Mouse (Mus musculus) embryonic facial prominence, embryonic 12.5 days (tissue): ENCODE data around the gene Il22ra2. TPM values are rescaled to one million over a fixed set of nuclear protein-coding genes. Genes with fewer than 3 reads are reported as not detected.

ENCODE experiments used
- ATAC-seq: fragments of 200-750 bp; cut with Nextera tagmentation; 2 replicates; pipeline ENCODE4 v1.8.0; 2017; ENCODE audit not compliant: insufficient number of reproducible peaks, insufficient read depth, low FRiP score, low TSS enrichment
- H3K27ac ChIP-seq: fragments of 300-500 bp; sonication (generic); 2 replicates; pipeline ENCODE4 v1.5.1; 2016; ENCODE audit warnings: mild to moderate bottlenecking
- H3K27me3 ChIP-seq: fragments of 300-500 bp; sonication (generic); 2 replicates; pipeline ENCODE4 v1.6.1; 2016; ENCODE audit warnings: mild to moderate bottlenecking, moderate library complexity
- H3K36me3 ChIP-seq: fragments of 300-500 bp; sonication (generic); 2 replicates; pipeline ENCODE4 v1.6.1; 2016; ENCODE audit warnings: mild to moderate bottlenecking
- H3K4me1 ChIP-seq: fragments of 300-500 bp; sonication (generic); 2 replicates; pipeline ENCODE4 v1.6.1; 2016
- H3K4me2 ChIP-seq: fragments of 300-500 bp; sonication (generic); replicated peaks from 2 replicates; pipeline ENCODE4 v1.6.1; 2016; ENCODE audit warnings: mild to moderate bottlenecking, moderate library complexity
- H3K4me3 ChIP-seq: fragments of 300-500 bp; sonication (generic); 2 replicates; pipeline ENCODE4 v1.5.1; 2016; ENCODE audit warnings: mild to moderate bottlenecking
- H3K9ac ChIP-seq: fragments of 300-500 bp; sonication (generic); 2 replicates; pipeline ENCODE4 v1.6.1; 2016; ENCODE audit warnings: mild to moderate bottlenecking, moderate library complexity
- H3K9me3 ChIP-seq: fragments of 300-500 bp; sonication (generic); 2 replicates; pipeline ENCODE4 v1.6.1; 2016; ENCODE audit warnings: mild to moderate bottlenecking, moderate library complexity
- WGBS: fragments of 180-500 bp; shearing (Covaris S2); methylation state at CpG from one replicate; pipeline ENCODE4 v1.1.7; 2016; 5-methylcytosine and 5-hydroxymethylcytosine counted together
- polyA plus RNA-seq: library from polyadenylated mRNA; unstranded; fragments of >200 nt; fragmentation: Nextera tagmentation; extraction: Ambion mirVana; gene quantifications from 2 replicates; pipeline ENCODE4 v1.2.1, GENCODE M21; 2016

Gene Il22ra2
- polyA plus RNA-seq, 1 experiment from 2014 or later = not detected

DNA sequence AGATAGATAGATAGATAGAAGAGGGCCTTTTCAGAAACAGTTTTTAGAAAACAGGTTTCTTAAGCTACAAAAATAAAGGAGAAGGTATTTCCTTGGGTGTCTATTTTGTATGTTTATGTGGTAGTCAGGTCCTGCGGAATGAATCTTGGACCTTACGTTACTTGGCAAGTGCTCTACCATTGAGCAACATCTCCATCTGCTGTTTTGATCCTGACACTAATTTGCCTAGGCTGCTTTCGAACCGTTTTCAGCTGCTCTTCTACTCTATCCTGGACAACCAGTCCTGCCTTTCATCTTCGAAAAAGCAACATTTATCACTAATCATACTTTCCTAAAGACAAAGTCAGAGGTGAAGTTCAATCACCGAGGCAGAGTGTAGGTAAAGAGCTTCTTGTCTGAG is 18.6 kb upstream of the Il22ra2 start:
- Histone ChIP-seq H3K4me2 (no peak overlapping the region), H3K27me3 (no peaks in the 10 kb centered on the region), H3K4me1 (no peaks in the 10 kb centered on the region), H3K36me3 (peaks cover 67% of the 10 kb centered on the region), H3K27ac (no peak overlapping the region), H3K4me3 (no peak overlapping the region), H3K9ac (no peak overlapping the region), H3K9me3 (0 out of 2 replicates have a peak, but pooled peaks cover 6% of the 10 kb centered on the region)
- no peak for ATAC-seq
- WGBS = 89% methylated on average over 6 of the region's 6 CpGs

- H3K36me3 ChIP-seq = peaks cover 39% of the 10 kb centered on the region
- H3K4me1 ChIP-seq = peaks cover 9% of the 10 kb centered on the region; the same call in 1 of the 2 replicates
- 31% methylated on average over 14 of the region's 14 CpGs for WGBS
- no peak overlapping the region for H3K4me3 ChIP-seq
- no peaks in the 10 kb centered on the region for H3K9me3 ChIP-seq
- H3K4me2 ChIP-seq = no peak overlapping the region
- H3K27me3 ChIP-seq = no peaks in the 10 kb centered on the region
- no peak for ATAC-seq
- no peak overlapping the region for H3K27ac ChIP-seq
- no peak overlapping the region for H3K9ac ChIP-seq
Observed at GRCm38 (mm10) chr10:19609125-19609524, 12.7 kb upstream of the Il22ra2 start.

DNA sequence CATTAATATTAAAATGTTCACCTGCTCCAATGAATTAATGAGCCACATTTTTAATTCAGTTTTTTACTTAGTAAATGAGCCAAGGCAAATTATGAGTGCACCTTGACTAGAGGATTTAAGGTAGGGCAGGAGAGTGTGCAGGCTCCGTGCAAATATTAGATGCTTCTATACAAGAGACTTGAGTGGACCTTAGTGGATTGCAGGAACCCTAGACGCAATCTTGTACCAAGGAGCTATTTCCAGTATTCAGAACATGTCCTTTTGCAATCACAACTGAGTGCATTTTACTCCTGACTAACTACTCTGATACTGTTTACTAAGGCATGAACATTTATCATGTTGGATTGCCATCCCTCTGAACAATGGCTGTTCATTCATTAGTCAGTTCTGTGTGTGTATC is 10.2 kb upstream of the Il22ra2 start:
- Histone ChIP-seq H3K4me3 (no peak overlapping the region), H3K4me1 (peaks cover 9% of the 10 kb centered on the region; the same call in 1 of the 2 replicates), H3K27ac (no peak overlapping the region), H3K36me3 (peaks cover 21% of the 10 kb centered on the region; the same call in 1 of the 2 replicates), H3K9me3 (no peaks in the 10 kb centered on the region), H3K27me3 (no peaks in the 10 kb centered on the region), H3K4me2 (no peak overlapping the region), H3K9ac (no peak overlapping the region)
- 45% methylated on average over 2 of the region's 2 CpGs for WGBS
- no peak for ATAC-seq

DNA sequence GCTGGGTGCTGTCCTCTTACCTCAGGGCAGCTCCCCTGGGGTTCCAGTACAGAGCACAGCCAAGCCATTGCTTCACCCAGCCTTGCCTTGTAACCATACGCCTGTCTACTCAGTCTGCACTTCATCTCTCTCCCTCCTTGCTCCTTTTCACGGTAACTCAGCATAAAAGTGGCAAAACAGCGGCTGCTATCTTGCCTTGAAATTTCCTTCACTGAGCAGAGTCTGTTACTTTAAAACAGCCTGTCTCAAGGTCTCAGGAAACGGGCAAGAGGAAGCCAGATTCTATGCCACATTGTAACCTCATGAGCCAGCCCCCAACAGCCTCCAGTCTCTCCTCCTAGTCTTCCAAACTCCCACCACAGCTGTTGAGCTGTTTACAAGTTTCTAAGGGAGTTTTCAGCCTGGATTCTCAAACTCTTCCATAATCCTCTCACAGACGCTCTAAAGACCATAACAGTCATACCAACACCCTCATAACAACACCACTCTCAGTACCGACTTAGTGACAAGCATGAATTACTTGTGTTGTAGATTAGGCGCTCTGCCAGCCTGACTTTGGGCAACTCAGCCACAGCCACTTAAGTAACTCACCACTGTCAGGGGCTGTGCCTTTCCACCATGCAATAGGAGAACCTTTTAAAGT is 8.6 kb upstream of the Il22ra2 start:
- 45% methylated on average over 7 of the region's 7 CpGs for WGBS
- Histone ChIP-seq H3K27me3 (no peaks in the 10 kb centered on the region), H3K9ac (no peak overlapping the region), H3K4me2 (no peak overlapping the region), H3K4me1 (peaks cover 9% of the 10 kb centered on the region; the same call in 1 of the 2 replicates), H3K4me3 (no peak overlapping the region), H3K36me3 (0 out of 2 replicates have a peak, but pooled peaks cover 9% of the 10 kb centered on the region), H3K27ac (peak overlapping the region; percentile 32), H3K9me3 (no peaks in the 10 kb centered on the region)
- no peak for ATAC-seq

DNA sequence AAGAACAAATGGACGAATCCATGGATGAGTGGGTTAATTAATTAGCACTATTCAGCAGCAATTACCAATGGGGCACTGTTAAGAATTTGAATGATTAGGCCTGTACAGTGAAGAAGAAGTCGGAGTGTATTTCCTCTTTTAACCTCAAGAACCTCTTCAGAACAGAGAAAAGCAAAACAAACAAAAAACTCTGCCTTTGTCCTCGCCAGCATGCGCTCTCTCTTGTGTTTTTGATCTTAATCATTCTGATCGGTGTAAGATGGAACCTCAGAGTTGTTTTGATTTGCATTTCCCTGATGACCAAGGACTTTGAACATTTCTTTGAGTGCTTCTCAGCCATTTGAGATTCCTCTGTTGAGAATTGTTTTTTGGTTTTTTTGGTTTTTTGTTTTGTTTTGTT is 2.1 kb upstream of the Il22ra2 start:
- Histone ChIP-seq H3K4me1 (no peaks in the 10 kb centered on the region), H3K9me3 (no peaks in the 10 kb centered on the region)
- WGBS = 72% methylated on average over 5 of the region's 5 CpGs

DNA sequence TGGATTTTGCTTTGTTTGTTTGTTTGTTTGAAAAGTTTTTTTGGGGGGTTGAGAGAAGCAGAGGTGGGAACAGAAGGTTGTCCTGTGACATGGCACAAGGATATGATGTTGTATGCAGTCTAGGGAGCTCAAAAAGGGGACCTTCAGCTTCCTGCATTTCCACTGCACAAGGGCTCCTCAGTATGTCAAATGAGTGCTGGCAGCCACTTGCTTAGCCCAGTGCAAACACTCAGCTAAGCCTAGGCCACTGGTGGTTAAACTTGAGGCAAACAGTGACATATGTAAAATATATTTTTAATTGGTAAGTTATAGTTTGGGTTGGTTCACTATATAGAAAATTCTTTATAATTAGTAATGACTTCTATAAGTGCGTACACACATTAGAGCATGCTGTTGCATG is 2.8 kb downstream of the Il22ra2 start:
- H3K27me3 ChIP-seq = no peaks in the 10 kb centered on the region
- H3K9ac ChIP-seq = no peak overlapping the region
- H3K9me3 ChIP-seq = no peaks in the 10 kb centered on the region
- no peaks in the 10 kb centered on the region for H3K4me1 ChIP-seq
- ATAC-seq = no peak
- 94% methylated on average over 1 of the region's 1 CpGs for WGBS
- no peak overlapping the region for H3K27ac ChIP-seq
- H3K4me3 ChIP-seq = no peak overlapping the region
- H3K4me2 ChIP-seq = no peak overlapping the region
- H3K36me3 ChIP-seq = no peaks in the 10 kb centered on the region

More for the DNA sequence above, 2.1 kb upstream of the Il22ra2 start:
- no peak overlapping the region for H3K4me2 ChIP-seq
- no peak for ATAC-seq
- no peak overlapping the region for H3K4me3 ChIP-seq
- no peaks in the 10 kb centered on the region for H3K27me3 ChIP-seq
- no peak overlapping the region for H3K27ac ChIP-seq
- no peak overlapping the region for H3K9ac ChIP-seq
- H3K36me3 ChIP-seq = no peaks in the 10 kb centered on the region

DNA sequence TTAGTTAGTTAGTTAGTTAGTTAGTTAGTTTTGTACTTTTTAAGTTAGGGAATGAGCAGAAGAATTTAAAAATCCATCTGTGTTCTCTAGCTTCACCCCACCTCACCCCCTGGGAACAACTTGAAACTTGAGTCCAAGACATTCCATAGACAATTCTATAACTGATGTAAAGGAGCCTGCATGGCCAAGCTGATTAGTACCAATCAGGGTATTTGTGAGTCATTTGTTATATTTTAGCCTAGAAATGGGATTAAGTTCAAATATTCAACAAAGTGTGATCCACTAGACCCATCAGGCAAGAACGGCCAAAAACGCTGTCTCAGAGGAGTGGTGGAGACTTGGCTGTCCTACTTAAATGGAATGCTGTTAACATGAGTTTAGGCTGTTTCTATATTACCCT is 5.5 kb downstream of the Il22ra2 start:
- Histone ChIP-seq H3K9me3 (no peaks in the 10 kb centered on the region), H3K4me1 (no peaks in the 10 kb centered on the region), H3K9ac (no peak overlapping the region), H3K4me2 (no peak overlapping the region), H3K27ac (no peak overlapping the region), H3K36me3 (no peaks in the 10 kb centered on the region), H3K4me3 (no peak overlapping the region), H3K27me3 (no peaks in the 10 kb centered on the region)
- 85% methylated on average over 2 of the region's 2 CpGs for WGBS
- no peak for ATAC-seq

DNA sequence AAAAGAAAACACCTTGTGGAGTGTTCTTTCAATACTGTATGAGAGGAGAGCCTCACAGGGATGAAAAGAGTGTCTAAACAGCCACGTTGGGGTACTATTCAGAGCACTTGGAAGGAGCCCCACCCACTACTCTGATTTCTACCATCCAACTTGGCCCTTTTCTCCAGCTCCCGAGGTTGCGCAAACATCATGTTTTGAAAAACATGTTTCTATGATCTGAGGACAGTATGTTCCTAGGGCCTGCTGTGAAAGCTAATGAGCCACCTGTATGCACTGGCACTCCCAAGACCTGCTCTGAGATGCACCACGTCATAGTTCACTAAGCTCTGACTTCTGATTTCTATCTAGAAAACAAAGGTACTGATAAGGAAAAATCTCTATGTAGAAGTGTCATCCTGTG is 6.0 kb downstream of the Il22ra2 start:
- H3K9me3 ChIP-seq = no peaks in the 10 kb centered on the region
- H3K9ac ChIP-seq = no peak overlapping the region
- no peaks in the 10 kb centered on the region for H3K27me3 ChIP-seq
- no peak for ATAC-seq
- no peak overlapping the region for H3K4me3 ChIP-seq
- no peaks in the 10 kb centered on the region for H3K4me1 ChIP-seq
- no peak overlapping the region for H3K27ac ChIP-seq
- H3K36me3 ChIP-seq = no peaks in the 10 kb centered on the region
- no peak overlapping the region for H3K4me2 ChIP-seq
- WGBS = 84% methylated on average over 4 of the region's 4 CpGs

- Histone ChIP-seq H3K27ac (no peak overlapping the region), H3K4me1 (no peaks in the 10 kb centered on the region), H3K9me3 (no peaks in the 10 kb centered on the region), H3K27me3 (no peaks in the 10 kb centered on the region), H3K36me3 (no peaks in the 10 kb centered on the region), H3K4me2 (no peak overlapping the region), H3K4me3 (no peak overlapping the region), H3K9ac (no peak overlapping the region)
- ATAC-seq = no peak
- WGBS = 70% methylated on average over 13 of the region's 13 CpGs
Observed at GRCm38 (mm10) chr10:19631616-19632195, 9.9 kb downstream of the Il22ra2 start.

DNA sequence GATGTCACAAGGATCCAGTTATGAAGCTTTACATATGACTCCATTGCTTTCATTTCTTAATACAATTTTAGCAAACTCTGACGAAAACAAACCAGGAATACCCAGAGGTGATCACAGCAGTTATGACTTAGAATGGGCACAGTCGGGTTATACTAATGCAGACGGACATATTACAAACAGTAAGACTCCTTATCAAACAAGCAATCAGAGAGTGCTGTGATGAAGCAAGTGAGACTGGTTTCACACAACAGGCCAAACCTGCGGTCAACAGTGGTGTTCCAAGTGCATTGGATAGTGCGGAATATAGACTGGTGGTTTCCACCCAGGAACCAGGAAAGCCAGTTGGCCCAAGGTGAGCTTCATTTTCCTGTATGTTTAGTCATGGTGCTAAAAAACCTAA is 17.1 kb downstream of the Il22ra2 start:
- H3K4me3 ChIP-seq = no peak overlapping the region
- H3K9me3 ChIP-seq = no peaks in the 10 kb centered on the region
- H3K9ac ChIP-seq = no peak overlapping the region
- H3K27me3 ChIP-seq = no peaks in the 10 kb centered on the region
- no peaks in the 10 kb centered on the region for H3K36me3 ChIP-seq
- no peaks in the 10 kb centered on the region for H3K4me1 ChIP-seq
- no peak for ATAC-seq
- H3K4me2 ChIP-seq = no peak overlapping the region
- 84% methylated on average over 5 of the region's 5 CpGs for WGBS
- no peak overlapping the region for H3K27ac ChIP-seq

GRCm38 (mm10) chr10:19639630-19640029 is 17.8 kb downstream of the Il22ra2 start:
- no peak overlapping the region for H3K9ac ChIP-seq
- H3K27ac ChIP-seq = no peak overlapping the region
- ATAC-seq = no peak
- 89% methylated on average over 1 of the region's 1 CpGs for WGBS
- H3K4me3 ChIP-seq = no peak overlapping the region
- no peaks in the 10 kb centered on the region for H3K4me1 ChIP-seq
- H3K36me3 ChIP-seq = no peaks in the 10 kb centered on the region
- H3K27me3 ChIP-seq = no peaks in the 10 kb centered on the region
- no peak overlapping the region for H3K4me2 ChIP-seq
- H3K9me3 ChIP-seq = no peaks in the 10 kb centered on the region

GRCm38 (mm10) chr10:19645119-19645518 is 23.3 kb downstream of the Il22ra2 start:
- no peak overlapping the region for H3K4me2 ChIP-seq
- no peaks in the 10 kb centered on the region for H3K27me3 ChIP-seq
- no peak for ATAC-seq
- WGBS = 89% methylated on average over 2 of the region's 2 CpGs
- no peak overlapping the region for H3K27ac ChIP-seq
- H3K36me3 ChIP-seq = no peaks in the 10 kb centered on the region
- no peaks in the 10 kb centered on the region for H3K4me1 ChIP-seq
- no peak overlapping the region for H3K4me3 ChIP-seq
- no peaks in the 10 kb centered on the region for H3K9me3 ChIP-seq
- no peak overlapping the region for H3K9ac ChIP-seq
